Mouse (Mus musculus) hindbrain, embryonic 16.5 days (tissue): ENCODE measurements at regions not wholly inside any gene's neighbourhood (a gene's known extent, or its start where the extent isn't known, plus 50 kb on each side); places are given as distances from the start of the nearest gene placed in this dataset.
A peak's percentile ranks its signal among the peaks of the same experiment; 100 is the strongest.

Experiments
- ATAC-seq: fragments of 200-750 bp; cut with Nextera tagmentation; 2 replicates; pipeline ENCODE4 v1.8.0; 2017; ENCODE audit warnings: moderate TSS enrichment, moderate library complexity
- H3K27ac ChIP-seq: fragments of 300-500 bp; sonication (generic); 2 replicates; pipeline ENCODE4 v1.5.1; 2014; ENCODE audit warnings: low read depth, mild to moderate bottlenecking, control low read depth, low read length, moderate library complexity
- H3K27me3 ChIP-seq: fragments of 300-500 bp; sonication (generic); replicated peaks from 2 replicates; pipeline ENCODE4 v1.6.1; 2014; ENCODE audit warnings: low read length; ENCODE audit not compliant: control insufficient read depth, insufficient read depth
- H3K36me3 ChIP-seq: fragments of 300-500 bp; sonication (generic); 2 replicates; pipeline ENCODE4 v1.6.1; 2014; ENCODE audit warnings: mild to moderate bottlenecking, low read length, moderate library complexity, mixed read lengths; ENCODE audit not compliant: control insufficient read depth, insufficient read depth
- H3K4me1 ChIP-seq: fragments of 300-500 bp; sonication (generic); 2 replicates; pipeline ENCODE4 v1.6.1; 2014; ENCODE audit warnings: low read depth, low read length; ENCODE audit not compliant: control insufficient read depth, insufficient read depth
- H3K4me2 ChIP-seq: fragments of 300-500 bp; sonication (generic); 2 replicates; pipeline ENCODE4 v1.6.1; 2014; ENCODE audit warnings: mild to moderate bottlenecking, low read length, control low read depth, moderate library complexity
- H3K4me3 ChIP-seq: fragments of 300-500 bp; sonication (generic); 2 replicates; pipeline ENCODE4 v1.5.1; 2014; ENCODE audit warnings: mild to moderate bottlenecking, low read length, control low read depth, moderate library complexity
- H3K9ac ChIP-seq: fragments of 300-500 bp; sonication (generic); 2 replicates; pipeline ENCODE4 v1.6.1; 2014; ENCODE audit warnings: low read depth, mild to moderate bottlenecking, control low read depth, low read length, moderate library complexity
- H3K9me3 ChIP-seq: fragments of 300-500 bp; sonication (generic); 2 replicates; pipeline ENCODE4 v1.6.1; 2014; ENCODE audit warnings: mild to moderate bottlenecking, low read length, moderate library complexity; ENCODE audit not compliant: control insufficient read depth
- WGBS: fragments of 180-500 bp; shearing (Covaris S2); extraction: QIAGEN DNeasy Blood & Tissue Kit; methylation state at CpG from one replicate; pipeline ENCODE4 v1.1.7; 2014; 5-methylcytosine and 5-hydroxymethylcytosine counted together

- ATAC-seq, result peak; percentile 78
- H3K27me3 ChIP-seq, result no peaks in the 10 kb centered on the region
- no peak overlapping the region for H3K4me2 ChIP-seq
- 0 out of 2 replicates have a peak overlapping the region, but pooled peaks have one; percentile 10 for H3K27ac ChIP-seq
- H3K4me1 ChIP-seq, result peaks cover 4% of the 10 kb centered on the region
- H3K4me3 ChIP-seq, result no peak overlapping the region
- 45% methylated on average over 7 of the region's 7 CpGs for WGBS
- H3K9ac ChIP-seq, result no peak overlapping the region
- no peaks in the 10 kb centered on the region for H3K36me3 ChIP-seq
- H3K9me3 ChIP-seq, result no peaks in the 10 kb centered on the region
These were observed 178.5 kb downstream of the Gpam start for GRCm38 (mm10) chr19:54948359-54949127.

DNA sequence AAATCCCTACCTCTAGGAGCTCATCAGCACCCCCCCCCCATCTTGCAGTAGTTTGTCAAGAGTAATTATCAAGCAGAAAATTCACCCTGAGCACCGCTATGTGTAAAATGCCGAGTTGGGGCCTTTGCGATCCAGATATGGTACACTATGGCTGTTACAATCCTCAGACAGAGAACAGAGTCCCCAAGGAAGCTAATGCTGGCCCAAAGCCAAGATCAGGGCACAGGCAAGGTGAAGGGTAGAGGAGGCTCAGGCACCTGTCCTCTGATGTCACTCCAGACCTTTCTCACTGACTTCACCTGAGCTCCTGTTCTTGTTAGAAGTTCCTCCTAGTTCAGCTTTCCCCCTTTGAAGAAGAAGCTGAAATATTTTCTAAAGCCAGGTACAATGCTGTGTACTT is 179.5 kb downstream of the Gpam start:
- H3K27ac ChIP-seq, result no peak overlapping the region
- H3K27me3 ChIP-seq, result no peaks in the 10 kb centered on the region
- no peaks in the 10 kb centered on the region for H3K36me3 ChIP-seq
- H3K4me2 ChIP-seq, result no peak overlapping the region
- peaks cover 4% of the 10 kb centered on the region for H3K4me1 ChIP-seq
- no peak overlapping the region for H3K4me3 ChIP-seq
- no peak overlapping the region for H3K9ac ChIP-seq
- H3K9me3 ChIP-seq, result no peaks in the 10 kb centered on the region
- ATAC-seq, result no peak
- 95% methylated on average over 3 of the region's 3 CpGs for WGBS

DNA sequence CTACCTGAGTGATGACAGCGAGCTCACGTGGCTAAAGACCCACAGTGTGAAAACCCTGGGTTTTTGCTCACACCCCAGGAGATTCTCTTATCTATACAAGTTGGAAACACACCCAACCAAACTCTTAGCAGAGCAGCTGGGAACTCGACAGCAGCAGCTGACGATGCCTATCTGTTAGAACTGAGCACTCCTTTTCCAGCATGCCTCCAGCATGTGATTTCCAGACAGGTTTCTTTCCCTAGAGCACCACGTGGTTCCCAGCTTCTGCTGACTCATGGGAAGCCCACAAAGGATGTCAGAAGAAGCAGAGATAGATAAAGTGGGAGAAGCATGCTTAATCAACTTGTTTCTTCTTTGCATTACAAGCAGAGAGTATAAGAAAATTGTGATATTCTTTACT is 194.5 kb downstream of the Gpam start:
- no peak overlapping the region for H3K27ac ChIP-seq
- H3K9me3 ChIP-seq, result no peaks in the 10 kb centered on the region
- no peaks in the 10 kb centered on the region for H3K4me1 ChIP-seq
- no peaks in the 10 kb centered on the region for H3K27me3 ChIP-seq
- WGBS, result 64% methylated on average over 5 of the region's 5 CpGs
- H3K4me3 ChIP-seq, result no peak overlapping the region
- no peak overlapping the region for H3K9ac ChIP-seq
- H3K4me2 ChIP-seq, result no peak overlapping the region
- no peaks in the 10 kb centered on the region for H3K36me3 ChIP-seq
- no peak for ATAC-seq

DNA sequence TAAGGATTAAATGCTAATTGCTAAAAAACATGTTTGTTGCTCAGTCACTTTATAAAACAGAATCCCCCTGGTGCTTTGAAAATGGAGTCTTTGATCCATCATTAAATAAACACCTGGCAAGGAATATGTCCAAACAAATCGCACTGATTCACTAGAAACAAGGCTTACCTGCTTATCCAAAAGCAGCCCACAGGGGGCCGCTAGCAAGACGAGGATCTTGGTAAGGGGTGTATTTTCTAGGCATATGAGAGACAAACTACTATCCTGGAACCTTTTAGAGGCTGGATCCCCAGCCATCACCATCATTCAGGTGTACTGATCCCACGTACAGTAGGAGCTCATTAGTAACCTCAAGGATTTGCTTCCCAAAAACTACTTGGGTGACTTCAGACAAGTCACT is 201.2 kb downstream of the Gpam start:
- Histone ChIP-seq H3K4me1 (no peaks in the 10 kb centered on the region), H3K9me3 (no peaks in the 10 kb centered on the region), H3K9ac (no peak overlapping the region), H3K27me3 (no peaks in the 10 kb centered on the region), H3K4me3 (no peak overlapping the region), H3K27ac (no peak overlapping the region), H3K36me3 (no peaks in the 10 kb centered on the region), H3K4me2 (no peak overlapping the region)
- no peak for ATAC-seq
- WGBS, result 73% methylated on average over 4 of the region's 4 CpGs

- Histone ChIP-seq H3K27ac (no peak overlapping the region), H3K27me3 (no peaks in the 10 kb centered on the region), H3K4me1 (no peaks in the 10 kb centered on the region), H3K4me2 (no peak overlapping the region), H3K36me3 (no peaks in the 10 kb centered on the region), H3K9ac (no peak overlapping the region), H3K9me3 (no peaks in the 10 kb centered on the region), H3K4me3 (no peak overlapping the region)
- no peak for ATAC-seq
- WGBS, result 85% methylated on average over 6 of the region's 6 CpGs
These were observed 207.4 kb downstream of the Gpam start for GRCm38 (mm10) chr19:54919597-54919996.

GRCm38 (mm10) chr19:54893622-54894021 is 233.4 kb downstream of the Gpam start:
- Histone ChIP-seq H3K9ac (no peak overlapping the region), H3K27me3 (no peaks in the 10 kb centered on the region), H3K4me2 (no peak overlapping the region), H3K4me3 (no peak overlapping the region), H3K27ac (no peak overlapping the region), H3K9me3 (no peaks in the 10 kb centered on the region), H3K36me3 (no peaks in the 10 kb centered on the region), H3K4me1 (no peaks in the 10 kb centered on the region)
- ATAC-seq, result no peak
- WGBS, result 71% methylated on average over 5 of the region's 5 CpGs

DNA sequence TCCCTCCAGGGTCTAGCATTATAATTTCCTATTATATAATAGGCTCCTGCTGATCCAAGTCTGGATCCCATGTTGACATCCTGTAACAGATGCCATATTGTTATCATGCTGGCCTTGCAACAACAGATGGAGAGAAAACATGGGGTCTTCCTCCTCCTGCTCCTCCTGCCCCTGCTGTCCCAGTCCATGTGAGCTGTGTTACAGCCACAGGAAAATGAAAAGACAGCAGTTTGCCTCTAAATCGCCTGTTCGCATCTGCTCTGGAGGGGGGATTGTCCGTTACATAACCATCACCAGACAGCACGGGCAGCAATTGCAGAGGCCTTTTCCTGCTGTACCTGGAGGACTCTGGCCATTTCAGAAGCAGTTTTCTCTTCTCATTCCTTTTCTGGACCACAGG is 260.0 kb downstream of the Gpam start:
- WGBS, result 66% methylated on average over 4 of the region's 4 CpGs

GRCm38 (mm10) chr19:54855190-54855589 is 271.8 kb downstream of the Gpam start:
- WGBS, result 51% methylated on average over 2 of the region's 2 CpGs
- Histone ChIP-seq H3K4me1 (no peaks in the 10 kb centered on the region), H3K4me2 (no peak overlapping the region), H3K4me3 (no peak overlapping the region), H3K9ac (no peak overlapping the region), H3K36me3 (no peaks in the 10 kb centered on the region), H3K9me3 (no peaks in the 10 kb centered on the region), H3K27ac (no peak overlapping the region), H3K27me3 (no peaks in the 10 kb centered on the region)
- no peak; the same call in 1 of the 2 replicates for ATAC-seq

More for the DNA sequence above, 260.0 kb downstream of the Gpam start:
- H3K36me3 ChIP-seq, result no peaks in the 10 kb centered on the region
- no peaks in the 10 kb centered on the region for H3K9me3 ChIP-seq
- no peak overlapping the region for H3K4me3 ChIP-seq
- peak; percentile 61 for ATAC-seq
- H3K27ac ChIP-seq, result no peak overlapping the region
- no peak overlapping the region for H3K9ac ChIP-seq
- no peaks in the 10 kb centered on the region for H3K27me3 ChIP-seq
- H3K4me2 ChIP-seq, result no peak overlapping the region
- no peaks in the 10 kb centered on the region for H3K4me1 ChIP-seq

DNA sequence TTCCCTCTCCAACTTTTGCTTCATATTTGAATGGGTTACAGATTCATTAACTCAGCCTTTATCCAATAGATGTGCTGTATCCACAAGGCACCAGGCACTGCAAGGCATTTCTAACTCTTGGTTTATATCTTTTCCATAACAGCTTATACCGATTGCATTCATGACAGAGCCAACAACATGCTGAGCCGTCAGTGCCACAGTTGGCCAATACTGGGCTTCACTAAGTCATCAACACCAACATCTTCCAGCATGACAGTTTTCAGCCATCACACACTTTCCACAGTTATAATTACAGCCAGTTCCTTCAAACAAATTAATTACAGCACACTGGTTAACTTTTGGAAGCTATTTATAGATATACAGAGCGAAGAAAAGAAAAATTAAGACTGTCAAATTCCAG is 288.8 kb downstream of the Gpam start:
- Histone ChIP-seq H3K4me3 (no peak overlapping the region), H3K27ac (no peak overlapping the region), H3K9me3 (no peaks in the 10 kb centered on the region), H3K4me1 (no peaks in the 10 kb centered on the region), H3K36me3 (no peaks in the 10 kb centered on the region), H3K27me3 (no peaks in the 10 kb centered on the region), H3K4me2 (no peak overlapping the region), H3K9ac (no peak overlapping the region)
- WGBS, result 81% methylated on average over 3 of the region's 3 CpGs
- no peak for ATAC-seq
